Mouse (Mus musculus) inflammation-experienced regulatory T-cells (primary cell): ENCODE measurements around the gene 9130409I23Rik. TPM values are rescaled to one million over a fixed set of nuclear protein-coding genes. Genes with fewer than 3 reads are reported as not detected.

Experiments used
- polyA plus RNA-seq, 2 experiments: library from polyadenylated mRNA; unstranded; fragments of 100-300 nt; shearing (Covaris generic); gene quantifications; one replicate each; pipeline ENCODE4 v1.2.1; 2017

9130409I23Rik gene
- under 1 TPM; 0.11 to 0.15 TPM for polyA plus RNA-seq

DNA sequence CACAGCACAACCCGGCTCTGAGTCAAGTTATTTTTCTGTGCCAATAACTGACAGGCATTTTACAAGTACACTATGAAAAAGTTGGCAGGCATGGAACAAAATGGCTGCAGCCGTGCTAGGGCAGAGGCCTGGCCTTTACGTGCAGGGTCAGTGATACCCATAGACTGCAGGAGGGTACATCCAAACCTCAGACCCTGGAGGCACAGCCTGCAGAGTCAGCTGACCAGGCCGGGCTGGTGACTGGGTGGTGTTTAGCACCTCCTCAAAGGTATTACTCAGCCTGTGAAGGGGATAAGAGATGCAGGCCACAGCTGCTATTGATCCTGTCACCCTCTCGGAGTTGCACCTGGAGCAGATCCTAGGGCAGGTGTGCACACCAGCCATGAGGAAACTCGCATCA lies at the start of gene 9130409I23Rik:
9130409I23Rik (plus strand) TSS at position 301 of the 400 bp plus-strand sequence.

DNA sequence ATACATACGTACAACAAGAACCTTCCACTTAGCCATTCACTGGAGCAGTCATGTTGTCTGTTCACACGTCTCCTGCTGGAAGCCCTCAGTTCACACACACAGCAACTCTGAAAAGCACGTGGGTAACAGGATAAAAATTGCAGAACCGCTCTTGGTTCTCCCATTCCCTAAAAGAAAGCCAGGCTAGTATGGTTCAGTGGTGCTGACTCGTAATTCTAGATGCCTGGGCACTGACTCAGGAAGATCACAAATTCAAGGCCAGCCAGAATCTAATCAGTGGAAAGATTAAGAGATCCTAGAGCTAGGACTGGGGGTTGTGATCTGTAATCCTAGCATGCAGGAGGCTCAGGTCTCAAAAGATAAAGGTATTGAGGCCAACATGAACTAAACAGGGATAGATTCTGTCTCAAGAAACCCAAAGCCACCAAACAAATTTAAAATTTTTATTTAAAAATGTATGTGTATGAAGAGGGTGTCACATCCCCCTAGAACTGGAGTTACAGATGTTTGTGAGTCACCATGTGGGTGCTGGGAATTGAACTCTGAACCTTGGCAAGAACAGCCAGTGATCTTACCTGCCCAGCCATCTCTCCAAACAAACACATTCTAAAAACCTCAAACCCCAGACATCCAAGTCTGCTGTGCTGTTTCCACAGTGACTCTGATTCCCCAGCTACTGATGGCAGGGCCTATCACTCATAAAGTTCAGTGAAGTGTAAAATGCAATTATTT lies 30.1 kb upstream of the 9130409I23Rik start, which contains the start of gene Ephx1:
Ephx1 (minus strand) TSS at position 149 of the 732 bp plus-strand sequence.

Other genes starting within 250 kb of the 9130409I23Rik start
- 1,000 to 10,000 TPM; 1,110 to 1,197 TPM for gene H3f3a, start 237.3 kb upstream of the 9130409I23Rik start, polyA plus RNA-seq
- 10 to 100 TPM; 38.7 to 44.3 TPM for gene Sde2, start 200.1 kb upstream of the 9130409I23Rik start, polyA plus RNA-seq
- not detected for gene Lefty2, start 158.1 kb upstream of the 9130409I23Rik start, polyA plus RNA-seq
- gene Pycr2, start 146.9 kb upstream of the 9130409I23Rik start, polyA plus RNA-seq: 10 to 100 TPM; 81.1 to 88.7 TPM
- 1 to 10 TPM in 1 of 2 experiments, under 1 TPM in 1; 0.16 to 1.6 TPM for gene Lefty1, start 116.2 kb upstream of the 9130409I23Rik start, polyA plus RNA-seq
- 10 to 100 TPM; 41.0 to 45.5 TPM for gene Tmem63a, start 108.9 kb upstream of the 9130409I23Rik start, polyA plus RNA-seq
- 100 to 1,000 TPM; 187 to 394 TPM for gene Ephx1, start 30.3 kb upstream of the 9130409I23Rik start, polyA plus RNA-seq
- gene Nvl, start 93.0 kb downstream of the 9130409I23Rik start, polyA plus RNA-seq: 10 to 100 TPM; 22.4 to 23.7 TPM
- 10 to 100 TPM; 63.8 to 69.9 TPM for gene Cnih4, start 93.5 kb downstream of the 9130409I23Rik start, polyA plus RNA-seq
- 10 to 100 TPM; 48.2 to 52.5 TPM for gene Wdr26, start 160.8 kb downstream of the 9130409I23Rik start, polyA plus RNA-seq